Mouse (Mus musculus): ENCODE measurements around the gene Gatc. TPM values are rescaled to one million over a fixed set of nuclear protein-coding genes. Genes with fewer than 3 reads are reported as not detected.

Gene Gatc
- polyA plus RNA-seq, 1 experiment from 2014 or later, result 51.5 TPM

DNA sequence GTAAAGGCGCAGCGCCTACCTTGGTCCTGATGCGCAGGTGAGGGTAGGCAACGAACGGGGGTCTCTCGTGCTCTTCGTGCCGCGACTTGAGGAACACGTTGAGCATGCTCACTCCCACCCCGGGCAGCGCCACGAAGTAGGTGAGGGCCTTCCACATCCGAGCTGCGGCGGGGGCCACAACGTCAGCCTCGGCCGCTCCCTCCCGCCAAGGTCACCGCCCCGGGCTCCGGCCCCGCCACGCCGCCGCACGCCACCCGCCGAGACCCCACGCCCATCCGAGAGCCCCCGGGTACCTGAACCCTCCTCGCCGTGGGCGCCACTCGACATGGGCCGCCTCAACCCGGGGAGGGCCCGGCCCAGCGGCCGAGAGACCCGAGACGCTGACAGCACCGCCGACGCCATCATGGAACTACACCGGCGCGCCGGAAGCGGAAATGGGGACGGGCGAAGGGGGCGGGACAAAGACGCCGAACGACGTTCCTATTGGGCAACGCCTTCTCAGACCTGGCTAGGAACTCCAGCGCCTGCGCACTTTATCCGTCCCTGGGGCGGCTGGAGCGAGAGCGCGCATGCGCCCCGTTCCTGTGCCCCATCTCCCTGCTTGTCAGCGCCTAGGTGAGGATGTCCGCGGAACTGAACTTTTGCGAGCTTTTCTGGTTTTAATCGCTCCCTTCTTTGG, 7.7 kb upstream of the Gatc start, which contains the start of gene Cox6a1:
Gene Cox6a1, minus strand, starts transcription at position 436 of the 679 bp plus-strand sequence.
- Histone ChIP-seq H3K9ac (ENCODE audit: low read length) (peak within 1 kb of the TSS; percentile 83), H3K36me3 (ENCODE audit: control insufficient read depth, insufficient read depth, low read length) (peaks cover 15% of the 10 kb centered on the region; the same call in 1 of the 2 replicates), H3K4me3 (ENCODE audit: low read depth, low read length) (peak within 1 kb of the TSS; percentile 89), H3K4me1 (replicated peaks; ENCODE audit: control insufficient read depth, insufficient read depth, low read length) (peaks cover 9% of the 10 kb centered on the region), H3K9me3 (ENCODE audit: control insufficient read depth, low read length) (no peaks in the 10 kb centered on the region; the same call in 1 of the 2 replicates), H3K4me2 (ENCODE audit: low read depth, low read length, severe bottlenecking) (peak within 1 kb of the TSS; percentile 67), H3K27ac (ENCODE audit: low read depth, low read length) (peak within 1 kb of the TSS; percentile 83), H3K27me3 (ENCODE audit: control insufficient read depth, insufficient read depth, low read length) (no peaks in the 10 kb centered on the region)
- ATAC-seq (replicated peaks; ENCODE audit: low FRiP score), result peak; percentile 94
- peak; percentile 100 for DNase-seq (ENCODE audit: low spot score)
- WGBS, result under 1% methylated on average over 72 of the region's 74 CpGs

DNA sequence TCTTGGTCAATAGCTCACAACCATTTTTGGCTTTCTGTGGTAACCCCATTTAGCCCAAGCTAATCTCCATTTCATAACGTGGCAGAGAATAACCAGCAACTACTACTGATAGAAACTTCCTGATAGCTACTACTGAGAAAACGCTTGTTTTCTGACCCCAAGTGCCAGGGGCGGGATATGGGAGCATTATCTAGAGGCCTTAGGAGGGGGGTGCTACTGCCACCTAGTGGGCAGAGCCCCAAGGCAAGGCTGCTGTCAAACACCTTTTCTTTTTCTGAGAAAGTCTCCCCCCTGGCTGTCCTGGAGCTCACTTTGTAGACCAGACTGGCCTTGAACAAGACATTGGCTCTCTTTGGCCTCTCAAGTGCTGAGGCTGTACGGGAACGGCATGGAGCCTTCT, 6.6 kb upstream of the Gatc start:
- H3K27ac ChIP-seq (ENCODE audit: low read depth, low read length), result no peak overlapping the region
- H3K4me2 ChIP-seq (ENCODE audit: low read depth, low read length, severe bottlenecking), result peak overlapping the region; percentile 67
- peak overlapping the region; percentile 89 for H3K4me3 ChIP-seq (ENCODE audit: low read depth, low read length)
- peak overlapping the region; percentile 37 for H3K9ac ChIP-seq (ENCODE audit: low read length)
- ATAC-seq (replicated peaks; ENCODE audit: low FRiP score) (0 out of 2 replicates have a peak, but pooled peaks have one; percentile 39), DNase-seq (ENCODE audit: low spot score) (peak; percentile 89)
- no peaks in the 10 kb centered on the region for H3K27me3 ChIP-seq (ENCODE audit: control insufficient read depth, insufficient read depth, low read length)
- peaks cover 9% of the 10 kb centered on the region for H3K4me1 ChIP-seq (replicated peaks; ENCODE audit: control insufficient read depth, insufficient read depth, low read length)
- H3K9me3 ChIP-seq (ENCODE audit: control insufficient read depth, low read length), result no peaks in the 10 kb centered on the region; the same call in 1 of the 2 replicates
- WGBS, result 5% methylated on average over 5 of the region's 5 CpGs
- peaks cover 18% of the 10 kb centered on the region; the same call in 1 of the 2 replicates for H3K36me3 ChIP-seq (ENCODE audit: control insufficient read depth, insufficient read depth, low read length)

DNA sequence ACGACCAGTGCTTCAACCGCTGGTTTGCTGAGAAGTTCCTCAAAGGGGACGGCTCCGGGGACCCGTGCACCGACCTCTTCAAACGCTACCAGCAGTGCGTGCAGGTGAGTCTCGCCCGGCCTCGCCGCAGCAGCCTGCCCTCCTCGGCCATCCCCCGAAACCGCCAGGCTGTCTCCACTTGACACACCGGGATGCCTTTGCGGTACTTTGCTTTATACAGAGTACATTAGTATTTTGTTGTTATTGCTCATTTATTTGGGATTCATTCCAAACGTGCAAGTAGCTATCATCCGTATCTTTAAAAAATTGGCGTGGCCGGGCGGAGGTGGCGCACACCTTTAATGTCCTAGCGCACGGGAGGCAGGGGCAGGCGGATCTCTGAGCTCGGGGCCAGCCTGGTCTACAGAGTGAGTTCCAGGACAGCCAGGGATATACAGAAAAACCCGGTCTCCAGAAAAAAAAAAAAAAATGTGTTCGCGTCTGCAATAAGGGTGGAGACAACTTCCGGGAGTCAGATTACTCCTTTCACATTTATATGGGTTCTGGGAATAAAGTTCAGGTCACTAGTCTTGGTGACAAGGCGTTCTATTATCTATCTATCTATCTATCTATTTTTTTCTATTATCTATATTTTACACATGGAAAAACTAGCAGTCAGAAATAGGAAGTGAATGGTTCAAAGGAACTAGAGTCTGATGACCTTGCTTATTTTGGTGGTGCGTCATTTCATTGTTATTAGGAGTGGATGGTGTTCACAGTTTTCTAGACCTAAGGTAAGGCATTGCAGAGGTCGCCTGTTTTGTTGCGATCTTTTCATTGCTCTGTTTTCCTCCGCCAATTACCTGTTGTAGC, 562 bp upstream of the Gatc start:
- no peak overlapping the region for H3K27ac ChIP-seq (ENCODE audit: low read depth, low read length)
- ATAC-seq (replicated peaks; ENCODE audit: low FRiP score) (no peak; the same call in 1 of the 2 replicates), DNase-seq (ENCODE audit: low spot score) (no peak)
- H3K36me3 ChIP-seq (ENCODE audit: control insufficient read depth, insufficient read depth, low read length), result peaks cover 18% of the 10 kb centered on the region; the same call in 1 of the 2 replicates
- peak overlapping the region; percentile 80 for H3K4me3 ChIP-seq (ENCODE audit: low read depth, low read length)
- no peaks in the 10 kb centered on the region for H3K9me3 ChIP-seq (ENCODE audit: control insufficient read depth, low read length)
- 13% methylated on average over 36 of the region's 36 CpGs for WGBS
- no peaks in the 10 kb centered on the region for H3K27me3 ChIP-seq (ENCODE audit: control insufficient read depth, insufficient read depth, low read length)
- H3K4me1 ChIP-seq (replicated peaks; ENCODE audit: control insufficient read depth, insufficient read depth, low read length), result peaks cover 6% of the 10 kb centered on the region
- H3K4me2 ChIP-seq (ENCODE audit: low read depth, low read length, severe bottlenecking), result peak overlapping the region; percentile 74
- H3K9ac ChIP-seq (ENCODE audit: low read length), result peak overlapping the region; percentile 83

- ATAC-seq (replicated peaks; ENCODE audit: low FRiP score) (no peak), DNase-seq (ENCODE audit: low spot score) (no peak)
- Histone ChIP-seq H3K36me3 (ENCODE audit: control insufficient read depth, insufficient read depth, low read length) (peaks cover 14% of the 10 kb centered on the region; the same call in 1 of the 2 replicates), H3K4me1 (replicated peaks; ENCODE audit: control insufficient read depth, insufficient read depth, low read length) (peaks cover 6% of the 10 kb centered on the region), H3K4me3 (ENCODE audit: low read depth, low read length) (peak overlapping the region; percentile 80), H3K9me3 (ENCODE audit: control insufficient read depth, low read length) (no peaks in the 10 kb centered on the region), H3K4me2 (ENCODE audit: low read depth, low read length, severe bottlenecking) (peak overlapping the region; percentile 74), H3K9ac (ENCODE audit: low read length) (peak overlapping the region; percentile 83; the same call in 1 of the 2 replicates), H3K27me3 (ENCODE audit: control insufficient read depth, insufficient read depth, low read length) (no peaks in the 10 kb centered on the region), H3K27ac (ENCODE audit: low read depth, low read length) (no peak overlapping the region)
- 46% methylated on average over 7 of the region's 7 CpGs for WGBS
These were observed 971 bp downstream of the Gatc start for GRCm38 (mm10) chr5:115340007-115340406.

- H3K9ac ChIP-seq (ENCODE audit: low read length), result no peak overlapping the region
- no peak for DNase-seq (ENCODE audit: low spot score)
- no peaks in the 10 kb centered on the region for H3K27me3 ChIP-seq (ENCODE audit: control insufficient read depth, insufficient read depth, low read length)
- WGBS, result 85% methylated on average over 3 of the region's 3 CpGs
- ATAC-seq (replicated peaks; ENCODE audit: low FRiP score), result no peak
- H3K27ac ChIP-seq (ENCODE audit: low read depth, low read length), result 0 out of 2 replicates have a peak overlapping the region, but pooled peaks have one; percentile 4
- peaks cover 4% of the 10 kb centered on the region for H3K4me1 ChIP-seq (replicated peaks; ENCODE audit: control insufficient read depth, insufficient read depth, low read length)
- H3K36me3 ChIP-seq (ENCODE audit: control insufficient read depth, insufficient read depth, low read length), result peaks cover 20% of the 10 kb centered on the region; the same call in 1 of the 2 replicates
- H3K4me2 ChIP-seq (ENCODE audit: low read depth, low read length, severe bottlenecking), result no peak overlapping the region
- no peaks in the 10 kb centered on the region for H3K9me3 ChIP-seq (ENCODE audit: control insufficient read depth, low read length)
- no peak overlapping the region for H3K4me3 ChIP-seq (ENCODE audit: low read depth, low read length)
These were observed 7.4 kb downstream of the Gatc start for GRCm38 (mm10) chr5:115333626-115334025.

- Histone ChIP-seq H3K9ac (ENCODE audit: low read length) (no peak overlapping the region), H3K36me3 (ENCODE audit: control insufficient read depth, insufficient read depth, low read length) (peaks cover 20% of the 10 kb centered on the region; the same call in 1 of the 2 replicates), H3K4me1 (replicated peaks; ENCODE audit: control insufficient read depth, insufficient read depth, low read length) (peaks cover 9% of the 10 kb centered on the region), H3K27ac (ENCODE audit: low read depth, low read length) (no peak overlapping the region), H3K9me3 (ENCODE audit: control insufficient read depth, low read length) (no peaks in the 10 kb centered on the region), H3K27me3 (ENCODE audit: control insufficient read depth, insufficient read depth, low read length) (no peaks in the 10 kb centered on the region), H3K4me2 (ENCODE audit: low read depth, low read length, severe bottlenecking) (no peak overlapping the region), H3K4me3 (ENCODE audit: low read depth, low read length) (no peak overlapping the region)
- WGBS, result 90% methylated on average over 9 of the region's 9 CpGs
- no peak for ATAC-seq (replicated peaks; ENCODE audit: low FRiP score)
- DNase-seq (ENCODE audit: low spot score), result no peak
These were observed 10.0 kb downstream of the Gatc start for GRCm38 (mm10) chr5:115330955-115331354.

GRCm38 (mm10) chr5:115327610-115328548, 13.1 kb downstream of the Gatc start:
- Histone ChIP-seq H3K9me3 (ENCODE audit: control insufficient read depth, low read length) (no peaks in the 10 kb centered on the region), H3K27ac (ENCODE audit: low read depth, low read length) (peak overlapping the region; percentile 78), H3K4me1 (replicated peaks; ENCODE audit: control insufficient read depth, insufficient read depth, low read length) (peaks cover 9% of the 10 kb centered on the region), H3K4me2 (ENCODE audit: low read depth, low read length, severe bottlenecking) (peak overlapping the region; percentile 83), H3K9ac (ENCODE audit: low read length) (peak overlapping the region; percentile 94), H3K4me3 (ENCODE audit: low read depth, low read length) (peak overlapping the region; percentile 98), H3K36me3 (ENCODE audit: control insufficient read depth, insufficient read depth, low read length) (peaks cover 6% of the 10 kb centered on the region; the same call in 1 of the 2 replicates), H3K27me3 (ENCODE audit: control insufficient read depth, insufficient read depth, low read length) (no peaks in the 10 kb centered on the region)
- DNase-seq (ENCODE audit: low spot score) (peak; percentile 62), ATAC-seq (replicated peaks; ENCODE audit: low FRiP score) (peak; percentile 21; the same call in 1 of the 2 replicates)
- WGBS, result under 1% methylated on average over 55 of the region's 55 CpGs

Data from forebrain, embryonic 11.5 days (tissue).